8 mouse cellular contexts compared by ENCODE assay signal in genomic region chr5:36928701-36929100, GRCm38 (mm10).
DNase-seq lines count a peak whose midpoint lies in the region; ATAC-seq and TF ChIP-seq lines count a peak whose summit lies in the region.
"Had no signal": no experiment of that assay in that cellular context is flagged by ENCODE, and none has a peak within 500 bp of the region (broad histone marks: within the 10 kb centered on the region; RNA-seq: fewer than 3 reads in every experiment).

No protein-coding gene starts in this region.

- TF ChIP-seq POLR2A in CH12.LX (IDR thresholded peaks at IDR 0.05; ENCODE audit: low read depth, low read length), result no peak

- H3K27me3 ChIP-seq in kidney, postnatal 0 days (ENCODE audit: insufficient read depth, low read length), result no peaks in the 10 kb centered on the region
- no peaks in the 10 kb centered on the region for H3K27me3 ChIP-seq in kidney, embryonic 16.5 days (ENCODE audit: insufficient read depth, low read length)
- H3K27me3 ChIP-seq in CH12.LX (replicated peaks), result peaks cover 27% of the 10 kb centered on the region

- in situ Hi-C loops in CH12.LX (cut with MboI; ENCODE audit: low pct_ligation_motif_present, low pct_unique_long_range_greater_than_20kb, low sequenced_read_pairs), result no loop called here

- DNase-seq in kidney, postnatal 0 days (ENCODE audit: low spot score), result no peak
- DNase-seq in 416B (ENCODE audit: low read depth), result peak; percentile 39
- peak; percentile 40 for DNase-seq in CH12.LX (ENCODE audit: extremely low read depth)
- peak; percentile 27 for DNase-seq in embryo, embryonic 9.5 days (ENCODE audit: extremely low spot score)
- DNase-seq in ovary, adult 18-20 months (ENCODE audit: low spot score), result no peak
- DNase-seq in layer of hippocampus, adult 11-12 months (ENCODE audit: low spot score), result no peak
- DNase-seq: lung, adult 2 months had no signal

- H3K79me2 ChIP-seq in CH12.LX (replicated peaks; ENCODE audit: control insufficient read depth, extremely low read depth, insufficient read depth, poor library complexity, severe bottlenecking), result no peaks in the 10 kb centered on the region

- ATAC-seq in kidney, postnatal 0 days (replicated peaks; ENCODE audit: low FRiP score, low read depth), result no peak
- no peak for ATAC-seq in kidney, embryonic 16.5 days (ENCODE audit: low FRiP score, low TSS enrichment)

- no peak overlapping the region for H3K4me2 ChIP-seq in kidney, postnatal 0 days (ENCODE audit: low read length)
- no peak overlapping the region for H3K4me2 ChIP-seq in kidney, embryonic 16.5 days (replicated peaks; ENCODE audit: low read depth, low read length)
- H3K4me2 ChIP-seq in CH12.LX (ENCODE audit: insufficient read depth, low read depth, poor library complexity, severe bottlenecking), result no peak overlapping the region

- TF ChIP-seq EP300 in CH12.LX (IDR thresholded peaks at IDR 0.05; ENCODE audit: low read length), result no peak

- peak; percentile 17 for TF ChIP-seq RAD21 in CH12.LX (IDR thresholded peaks at IDR 0.05; ENCODE audit: low read depth, low read length)

- no peaks in the 10 kb centered on the region for H3K4me1 ChIP-seq in kidney, postnatal 0 days (replicated peaks; ENCODE audit: insufficient read depth, low read length)
- H3K4me1 ChIP-seq in kidney, embryonic 16.5 days (ENCODE audit: insufficient read depth, low read length), result no peaks in the 10 kb centered on the region
- peaks cover 7 to 12% of the 10 kb centered on the region in 2 experiments for H3K4me1 ChIP-seq in CH12.LX (ENCODE audit: control insufficient read depth in 1 of 2, insufficient read depth in 2 of 2)

- TF ChIP-seq CTCF in kidney, postnatal 0 days (IDR thresholded peaks at IDR 0.05; ENCODE audit: low read depth), result peak; percentile 45
- peak; percentile 31 to 56; a peak in 2 of 4 replicates for TF ChIP-seq CTCF in CH12.LX (conservative IDR thresholded peaks at IDR 0.05 in 1 of 2, IDR thresholded peaks at IDR 0.05 in 1 of 2; ENCODE audit: low read depth in 2 of 2, low read length in 2 of 2)

- no peak overlapping the region for H3K4me3 ChIP-seq in kidney, postnatal 0 days (replicated peaks; ENCODE audit: low read depth, low read length)
- H3K4me3 ChIP-seq in kidney, embryonic 16.5 days (ENCODE audit: low read length), result no peak overlapping the region
- no peak overlapping the region for H3K4me3 ChIP-seq in CH12.LX (replicated peaks in 1 of 3; ENCODE audit: low read depth in 2 of 3, low read length in 2 of 3, poor library complexity in 1 of 3)

- no peak overlapping the region for H3K9ac ChIP-seq in kidney, postnatal 0 days (ENCODE audit: low read depth, low read length)
- H3K9ac ChIP-seq in kidney, embryonic 16.5 days (replicated peaks; ENCODE audit: low read length), result no peak overlapping the region
- no peak overlapping the region for H3K9ac ChIP-seq in CH12.LX (ENCODE audit: insufficient read depth, low read depth)

- no peaks in the 10 kb centered on the region for H3K9me3 ChIP-seq in kidney, postnatal 0 days (replicated peaks; ENCODE audit: low read length)
- no peaks in the 10 kb centered on the region for H3K9me3 ChIP-seq in kidney, embryonic 16.5 days (ENCODE audit: low read length)
- peaks cover 9% of the 10 kb centered on the region for H3K9me3 ChIP-seq in CH12.LX (replicated peaks; ENCODE audit: low read length)

- 50% methylated on average over 4 of the region's 4 CpGs for WGBS in kidney, postnatal 0 days
- 53% methylated on average over 4 of the region's 4 CpGs for WGBS in kidney, embryonic 16.5 days

- dilution Hi-C loops in CH12.LX (cut with MboI; ENCODE audit: extremely low pct_ligation_motif_present, extremely low pct_unique_long_range_greater_than_20kb, low sequenced_read_pairs), result no loop called here

- no peaks in the 10 kb centered on the region for H3K36me3 ChIP-seq in kidney, postnatal 0 days (ENCODE audit: insufficient read depth, low read length)
- H3K36me3 ChIP-seq in kidney, embryonic 16.5 days (ENCODE audit: insufficient read depth, low read length), result no peaks in the 10 kb centered on the region
- H3K36me3 ChIP-seq in CH12.LX (replicated peaks in 1 of 2; ENCODE audit: control insufficient read depth in 1 of 2, insufficient read depth in 1 of 2, low read length in 1 of 2), result no peaks in the 10 kb centered on the region

- H3K27ac ChIP-seq in kidney, postnatal 0 days, result no peak overlapping the region
- H3K27ac ChIP-seq in kidney, embryonic 16.5 days (ENCODE audit: low read length), result no peak overlapping the region
- H3K27ac ChIP-seq in CH12.LX (ENCODE audit: insufficient read depth, low read depth), result no peak overlapping the region

TF ChIP-seq in CH12.LX, 34 proteins besides CTCF, POLR2A, EP300 and RAD21:
- TF ChIP-seq MAFK (IDR thresholded peaks at IDR 0.05; ENCODE audit: insufficient replicate concordance, low read length), result no peak
- peak; percentile 22; the same call in 1 of the 2 replicates for TF ChIP-seq SMC3 (IDR thresholded peaks at IDR 0.05; ENCODE audit: low read depth, low read length)
- TF ChIP-seq KAT2A (IDR thresholded peaks at IDR 0.05; ENCODE audit: insufficient replicate concordance, low read length), result no peak
TF ChIP-seq in CH12.LX: peak in this region for 1.

Comparison
In these comparisons a context has a peak if more than half of its experiments do, and no peak if none do; other contexts are left out.
1. DNase-seq: peak in 416B (single experiment), CH12.LX (single experiment) and embryo, embryonic 9.5 days (single experiment); none in kidney, postnatal 0 days (single experiment), ovary, adult 18-20 months (single experiment) and layer of hippocampus, adult 11-12 months (single experiment).